Mouse (Mus musculus): ENCODE results near the gene Cst6. TPM values are rescaled to one million over a fixed set of nuclear protein-coding genes. Genes with fewer than 3 reads are reported as not detected.

The Cst6 gene
- total RNA-seq, 2 experiments from 2014 or later = 2.6 to 3.4 TPM

DNA sequence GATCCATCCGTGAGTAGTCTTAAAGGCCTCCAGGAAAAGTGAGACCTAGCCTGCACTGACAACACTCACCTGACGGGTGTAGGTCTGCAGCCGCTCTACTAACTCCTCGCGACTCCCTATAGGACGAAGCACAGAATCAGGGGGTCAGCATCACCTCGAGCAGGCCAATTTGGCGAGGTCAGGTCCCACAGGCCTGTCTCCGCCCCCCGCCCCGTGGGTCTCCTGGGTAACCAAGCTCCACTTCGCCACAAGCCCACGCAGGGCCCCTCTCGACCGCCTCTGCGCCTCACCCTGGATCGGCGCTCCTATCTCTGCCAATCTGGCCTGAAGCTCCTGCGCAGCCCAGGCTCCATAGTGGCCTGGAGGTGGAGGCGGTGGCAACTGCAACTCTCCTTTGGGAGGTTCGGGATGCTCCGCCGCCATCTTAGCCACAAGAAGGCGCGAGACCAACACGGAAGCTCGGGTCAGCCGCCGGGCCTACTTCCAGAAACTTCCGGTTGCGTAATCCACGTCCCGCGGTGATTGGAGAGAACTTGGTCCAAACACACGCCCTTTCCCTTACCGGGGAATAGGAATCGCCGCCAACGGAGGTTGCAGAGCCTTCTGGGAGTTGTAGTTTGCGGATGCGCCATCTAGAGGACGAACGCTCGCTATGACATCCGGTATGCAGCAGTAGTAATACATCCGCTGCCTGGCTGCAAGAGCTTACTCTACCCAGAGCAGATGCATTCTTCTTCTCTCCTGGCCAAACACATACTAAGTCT, 54.2 kb downstream of the Cst6 start, which contains the start of gene Sf3b2:
TSS of gene Sf3b2 (minus strand) at position 484 of the 764 bp plus-strand sequence.
- DNase-seq (ENCODE audit: low spot score in 2 of 2) = peak; percentile 86 to 96

Other genes with a start within 250 kb of the Cst6 start
- gene Rab1b, start 242.5 kb downstream of the Cst6 start, total RNA-seq (2021) = 100 to 1,000 TPM; 168 to 173 TPM
- gene Klc2, start 231.0 kb downstream of the Cst6 start, total RNA-seq (2021) = 10 to 100 TPM; 39.5 to 45.3 TPM
- 10 to 100 TPM; 35.0 to 39.4 TPM for gene Pacs1, start 76.5 kb downstream of the Cst6 start, total RNA-seq (2021)
- gene Sf3b2, start 54.1 kb downstream of the Cst6 start, total RNA-seq (2021) = 100 to 1,000 TPM; 210 to 224 TPM
- under 1 TPM; 0.45 to 0.67 TPM for gene Gal3st3, start 51.2 kb downstream of the Cst6 start, total RNA-seq (2021)
- gene Catsper1, start 13.8 kb downstream of the Cst6 start, total RNA-seq (2021) = not detected
- 10 to 100 TPM; 36.5 to 42.2 TPM for gene Eif1ad, start 17.2 kb upstream of the Cst6 start, total RNA-seq (2021)
- 100 to 1,000 TPM; 153 to 164 TPM for gene Banf1, start 17.6 kb upstream of the Cst6 start, total RNA-seq (2021)
- gene Sart1, start 39.1 kb upstream of the Cst6 start, total RNA-seq (2021) = 100 to 1,000 TPM in 1 of 2 experiments, 10 to 100 TPM in 1; 98.7 to 123 TPM
- gene Tsga10ip, start 53.0 kb upstream of the Cst6 start, total RNA-seq (2021) = not detected
- gene Drap1, start 75.4 kb upstream of the Cst6 start, total RNA-seq (2021) = 100 to 1,000 TPM; 236 to 266 TPM
- gene AI837181, start 75.6 kb upstream of the Cst6 start, total RNA-seq (2021) = 10 to 100 TPM; 55.1 to 56.7 TPM
- gene Fosl1, start 98.0 kb upstream of the Cst6 start, total RNA-seq (2021) = under 1 TPM in 1 of 2 experiments, not detected in 1; 0.20 TPM
- gene Ccdc85b, start 108.3 kb upstream of the Cst6 start, total RNA-seq (2021) = 10 to 100 TPM; 10.4 to 10.6 TPM
- gene Fibp, start 111.0 kb upstream of the Cst6 start, total RNA-seq (2021) = 100 to 1,000 TPM; 134 to 137 TPM
- 1 to 10 TPM in 1 of 2 experiments, under 1 TPM in 1; 0.67 to 1.3 TPM for gene Ctsw, start 118.9 kb upstream of the Cst6 start, total RNA-seq (2021)
- gene Efemp2, start 124.4 kb upstream of the Cst6 start, total RNA-seq (2021) = 10 to 100 TPM; 80.0 to 88.0 TPM
- 10 to 100 TPM; 24.9 to 29.8 TPM for gene Mus81, start 138.8 kb upstream of the Cst6 start, total RNA-seq (2021)
- 100 to 1,000 TPM; 789 to 859 TPM for gene Cfl1, start 140.9 kb upstream of the Cst6 start, total RNA-seq (2021)
- 1 to 10 TPM; 3.0 to 3.5 TPM for gene 1700020D05Rik, start 154.2 kb upstream of the Cst6 start, total RNA-seq (2021)
- gene Snx32, start 161.0 kb upstream of the Cst6 start, total RNA-seq (2021) = 10 to 100 TPM; 15.1 to 16.0 TPM
- 1 to 10 TPM in 1 of 2 experiments, not detected in 1; 1.6 TPM for gene Ovol1, start 211.1 kb upstream of the Cst6 start, total RNA-seq (2021)
- gene Ap5b1, start 218.5 kb upstream of the Cst6 start, total RNA-seq (2021) = 1 to 10 TPM; 6.0 to 8.9 TPM